Mouse (Mus musculus): Measurements from ENCODE around the gene Ttc7. TPM values are rescaled to one million over a fixed set of nuclear protein-coding genes. Genes with fewer than 3 reads are reported as not detected.

Ttc7 gene
- total RNA-seq, 1 experiment = 2.7 TPM

DNA sequence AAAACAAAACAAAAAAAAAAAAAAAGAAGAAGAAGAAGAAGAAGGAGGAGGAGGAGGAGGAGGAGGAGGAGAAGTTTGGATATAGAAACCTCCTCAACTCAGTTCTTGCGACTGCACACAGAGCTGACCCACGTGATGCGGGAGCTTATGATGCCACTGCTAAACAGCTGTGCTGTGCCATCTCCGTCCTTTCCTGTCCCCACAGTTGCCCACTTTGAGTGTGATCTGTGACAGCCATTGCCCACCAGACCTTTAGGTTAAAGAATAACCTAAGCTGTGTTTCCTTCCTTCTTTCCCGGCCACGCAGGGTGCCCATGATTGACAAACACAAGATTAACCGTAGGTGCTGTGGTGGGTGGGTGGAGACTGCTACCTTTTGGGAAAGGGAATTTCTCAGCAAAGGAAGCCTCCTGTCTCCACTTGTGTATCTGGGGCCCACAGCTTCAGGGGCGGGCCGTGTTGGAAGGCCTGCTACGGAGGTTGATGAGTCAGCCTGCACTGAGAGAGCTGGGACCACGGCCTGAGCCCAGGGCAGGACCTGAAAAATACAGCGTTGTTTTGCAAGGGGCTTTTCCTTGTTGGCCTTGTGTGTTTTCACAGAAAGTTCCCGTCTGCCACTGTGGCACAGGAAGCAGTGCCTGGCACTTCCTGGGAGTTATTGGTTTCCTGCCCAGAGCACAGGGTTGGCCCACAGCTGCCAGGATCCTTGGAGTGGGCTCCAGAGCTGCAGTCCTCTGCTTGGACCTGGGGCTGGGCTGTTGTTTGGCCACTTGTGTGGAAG is 19.5 kb downstream of the Ttc7 start:
- Histone ChIP-seq H3K4me1 (ENCODE audit: control insufficient read depth in 2 of 2, insufficient read depth in 2 of 2, low read length in 2 of 2, poor library complexity in 1 of 2) (no peaks in the 10 kb centered on the region), H3K36me3 (ENCODE audit: control insufficient read depth, insufficient read depth, low read length, poor library complexity, severe bottlenecking) (no peaks in the 10 kb centered on the region), H3K27ac (ENCODE audit: insufficient read depth, low read depth, low read length, poor library complexity, severe bottlenecking) (no peak overlapping the region), H3K9ac (ENCODE audit: insufficient read depth, low read depth, low read length, poor library complexity, severe bottlenecking) (no peak overlapping the region), H3K9me3 (ENCODE audit: control insufficient read depth, insufficient read depth, low read depth, low read length) (no peaks in the 10 kb centered on the region), H3K4me3 (ENCODE audit: insufficient read depth in 1 of 2, low read depth in 1 of 2, low read length in 2 of 2, poor library complexity in 1 of 2, severe bottlenecking in 1 of 2) (no peak overlapping the region)
- no peak for TF ChIP-seq MAFK (IDR thresholded peaks at IDR 0.05; ENCODE audit: insufficient read depth, low read depth, low read length)
- no peak for TF ChIP-seq ZC3H11A (IDR thresholded peaks at IDR 0.05; ENCODE audit: borderline replicate concordance, low read depth, low read length)
- no peak for TF ChIP-seq CHD2 (IDR thresholded peaks at IDR 0.05; ENCODE audit: low read depth, low read length)
- no peak for TF ChIP-seq ZNF384 (IDR thresholded peaks at IDR 0.05; ENCODE audit: low read depth, low read length)
- no peak for TF ChIP-seq HCFC1 (IDR thresholded peaks at IDR 0.05; ENCODE audit: borderline replicate concordance, insufficient read depth, low read length)
- in situ Hi-C loops (cut with MboI; ENCODE audit: low sequenced_read_pairs in 2 of 2, unreplicated experiment in 2 of 2) = no loop called here
- DNase-seq (ENCODE audit: low read depth, low spot score) = no peak

DNA sequence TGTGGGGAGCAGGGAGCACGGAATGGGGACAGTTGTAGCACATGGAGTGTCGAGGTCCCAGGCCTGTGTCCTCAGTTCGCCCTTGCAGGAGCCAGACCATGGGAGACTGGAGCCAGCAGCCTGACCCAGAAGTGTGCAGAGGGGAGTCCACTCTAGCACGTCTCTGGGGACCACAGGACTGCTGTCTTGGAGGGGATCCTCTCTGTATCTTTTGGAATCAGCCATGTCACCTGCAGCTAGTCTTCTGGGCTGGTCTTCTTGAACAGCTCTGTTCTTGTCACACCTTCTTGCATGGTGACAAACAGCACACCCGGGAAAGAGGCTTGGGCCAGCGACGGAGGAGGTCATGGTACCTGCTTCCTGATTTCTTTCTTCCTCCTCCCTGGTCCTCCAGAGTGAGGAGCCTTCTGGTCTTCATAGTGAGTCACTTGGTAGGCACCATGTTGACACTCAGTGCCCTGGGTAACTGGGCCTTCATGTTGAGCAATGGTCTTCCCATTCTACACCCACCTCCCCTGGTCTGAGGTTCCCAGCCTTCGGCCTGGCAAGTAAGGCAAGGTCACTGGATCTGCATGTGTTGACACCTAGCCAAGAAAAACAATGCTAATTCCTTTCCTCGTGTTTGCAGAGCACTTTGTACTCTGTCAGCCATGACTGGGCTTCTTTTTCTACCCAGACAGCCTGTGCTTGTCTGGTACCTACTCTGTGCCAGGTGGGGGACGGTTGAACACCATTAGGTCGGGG is 21.6 kb downstream of the Ttc7 start:
- in situ Hi-C loops (cut with MboI; ENCODE audit: low sequenced_read_pairs in 2 of 2, unreplicated experiment in 2 of 2) = no loop called here

DNA sequence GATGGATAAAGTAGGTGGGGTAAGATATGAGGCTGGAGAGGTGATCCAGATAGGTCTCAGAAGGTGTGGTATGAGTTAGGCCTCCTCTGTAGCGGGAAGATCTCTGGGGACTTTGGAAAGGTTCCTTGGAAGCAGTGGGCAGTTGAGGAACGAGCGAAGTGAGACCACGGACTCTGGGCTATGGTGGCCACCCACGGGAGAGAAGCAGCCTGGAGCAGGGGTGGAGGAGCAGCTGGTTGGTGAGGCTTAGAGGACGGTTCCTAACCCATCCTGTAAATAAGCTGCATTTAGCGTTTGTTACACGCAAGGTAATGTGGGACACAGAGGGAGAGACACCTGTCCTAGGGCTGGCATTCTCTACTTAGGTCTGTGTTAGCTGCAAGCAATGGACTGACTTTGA is 22.4 kb downstream of the Ttc7 start:
- no peak overlapping the region for H3K4me3 ChIP-seq (ENCODE audit: insufficient read depth in 1 of 2, low read depth in 1 of 2, low read length in 2 of 2, poor library complexity in 1 of 2, severe bottlenecking in 1 of 2)
- in situ Hi-C loops (cut with MboI; ENCODE audit: low sequenced_read_pairs in 2 of 2, unreplicated experiment in 2 of 2) = no loop called here
- peaks cover 6% of the 10 kb centered on the region; the same call in 1 of the 2 replicates for H3K36me3 ChIP-seq (ENCODE audit: control insufficient read depth, insufficient read depth, low read length, poor library complexity, severe bottlenecking)
- H3K27ac ChIP-seq (ENCODE audit: insufficient read depth, low read depth, low read length, poor library complexity, severe bottlenecking) = no peak overlapping the region
- H3K9ac ChIP-seq (ENCODE audit: insufficient read depth, low read depth, low read length, poor library complexity, severe bottlenecking) = no peak overlapping the region
- no peaks in the 10 kb centered on the region for H3K4me1 ChIP-seq (ENCODE audit: control insufficient read depth in 2 of 2, insufficient read depth in 2 of 2, low read length in 2 of 2, poor library complexity in 1 of 2)
- no peak for DNase-seq (ENCODE audit: low read depth, low spot score)
- H3K9me3 ChIP-seq (ENCODE audit: control insufficient read depth, insufficient read depth, low read depth, low read length) = no peaks in the 10 kb centered on the region
- TF ChIP-seq ZNF384 (IDR thresholded peaks at IDR 0.05; ENCODE audit: low read depth, low read length) = no peak
- no peak for TF ChIP-seq HCFC1 (IDR thresholded peaks at IDR 0.05; ENCODE audit: borderline replicate concordance, insufficient read depth, low read length)
- TF ChIP-seq MAFK (IDR thresholded peaks at IDR 0.05; ENCODE audit: insufficient read depth, low read depth, low read length) = no peak

More for the DNA sequence above, 21.6 kb downstream of the Ttc7 start:
- Histone ChIP-seq H3K36me3 (ENCODE audit: control insufficient read depth, insufficient read depth, low read length, poor library complexity, severe bottlenecking) (peaks cover 4% of the 10 kb centered on the region; the same call in 1 of the 2 replicates), H3K27ac (ENCODE audit: insufficient read depth, low read depth, low read length, poor library complexity, severe bottlenecking) (no peak overlapping the region), H3K9ac (ENCODE audit: insufficient read depth, low read depth, low read length, poor library complexity, severe bottlenecking) (no peak overlapping the region), H3K4me1 (ENCODE audit: control insufficient read depth in 2 of 2, insufficient read depth in 2 of 2, low read length in 2 of 2, poor library complexity in 1 of 2) (no peaks in the 10 kb centered on the region), H3K9me3 (ENCODE audit: control insufficient read depth, insufficient read depth, low read depth, low read length) (no peaks in the 10 kb centered on the region), H3K4me3 (ENCODE audit: insufficient read depth in 1 of 2, low read depth in 1 of 2, low read length in 2 of 2, poor library complexity in 1 of 2, severe bottlenecking in 1 of 2) (no peak overlapping the region)
- no peak for TF ChIP-seq MAFK (IDR thresholded peaks at IDR 0.05; ENCODE audit: insufficient read depth, low read depth, low read length)
- no peak for TF ChIP-seq CHD2 (IDR thresholded peaks at IDR 0.05; ENCODE audit: low read depth, low read length)
- no peak for TF ChIP-seq ZNF384 (IDR thresholded peaks at IDR 0.05; ENCODE audit: low read depth, low read length)
- no peak for TF ChIP-seq ZC3H11A (IDR thresholded peaks at IDR 0.05; ENCODE audit: borderline replicate concordance, low read depth, low read length)
- no peak for TF ChIP-seq HCFC1 (IDR thresholded peaks at IDR 0.05; ENCODE audit: borderline replicate concordance, insufficient read depth, low read length)
- DNase-seq (ENCODE audit: low read depth, low spot score) = no peak

DNA sequence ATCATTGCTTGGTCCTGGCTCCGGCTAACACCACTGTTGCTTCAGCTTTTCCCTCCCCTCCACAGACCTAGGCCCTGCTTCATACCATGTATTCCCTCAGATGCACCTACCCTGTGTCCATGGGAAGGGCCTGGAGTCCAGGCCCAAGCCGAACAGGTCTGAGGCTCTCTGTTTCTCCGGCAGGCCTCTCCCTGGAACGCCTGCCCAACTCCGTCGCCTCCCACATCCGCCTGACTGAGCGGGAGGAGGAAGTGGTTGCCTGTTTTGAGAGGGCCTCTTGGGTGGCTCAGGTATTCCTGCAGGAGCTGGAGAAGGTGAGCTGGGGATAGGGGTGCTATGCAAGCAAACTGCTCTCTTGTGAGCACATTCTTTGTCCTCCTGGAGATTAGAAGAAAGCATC is 24.1 kb downstream of the Ttc7 start:
- DNase-seq (ENCODE audit: low read depth, low spot score) = no peak
- Histone ChIP-seq H3K4me1 (ENCODE audit: control insufficient read depth in 2 of 2, insufficient read depth in 2 of 2, low read length in 2 of 2, poor library complexity in 1 of 2) (no peaks in the 10 kb centered on the region), H3K9ac (ENCODE audit: insufficient read depth, low read depth, low read length, poor library complexity, severe bottlenecking) (no peak overlapping the region), H3K9me3 (ENCODE audit: control insufficient read depth, insufficient read depth, low read depth, low read length) (no peaks in the 10 kb centered on the region), H3K27ac (ENCODE audit: insufficient read depth, low read depth, low read length, poor library complexity, severe bottlenecking) (no peak overlapping the region), H3K4me3 (ENCODE audit: insufficient read depth in 1 of 2, low read depth in 1 of 2, low read length in 2 of 2, poor library complexity in 1 of 2, severe bottlenecking in 1 of 2) (no peak overlapping the region), H3K36me3 (ENCODE audit: control insufficient read depth, insufficient read depth, low read length, poor library complexity, severe bottlenecking) (peaks cover 6% of the 10 kb centered on the region; the same call in 1 of the 2 replicates)
- TF ChIP-seq MAFK (IDR thresholded peaks at IDR 0.05; ENCODE audit: insufficient read depth, low read depth, low read length) (no peak), ZC3H11A (IDR thresholded peaks at IDR 0.05; ENCODE audit: borderline replicate concordance, low read depth, low read length) (no peak), CHD2 (IDR thresholded peaks at IDR 0.05; ENCODE audit: low read depth, low read length) (no peak), ZNF384 (IDR thresholded peaks at IDR 0.05; ENCODE audit: low read depth, low read length) (no peak)
- in situ Hi-C loops (cut with MboI; ENCODE audit: low sequenced_read_pairs in 2 of 2, unreplicated experiment in 2 of 2) = no loop called here
